Mouse (Mus musculus) 3T3-L1 (cell line): ENCODE results near the gene H2-DMb1.

ENCODE experiments used
- DNase-seq: peaks from one replicate; pipeline ENCODE4 v3.0.0-alpha.2; 2015; ENCODE audit warnings: low read depth, low spot score

H2-DMb1 gene

DNA sequence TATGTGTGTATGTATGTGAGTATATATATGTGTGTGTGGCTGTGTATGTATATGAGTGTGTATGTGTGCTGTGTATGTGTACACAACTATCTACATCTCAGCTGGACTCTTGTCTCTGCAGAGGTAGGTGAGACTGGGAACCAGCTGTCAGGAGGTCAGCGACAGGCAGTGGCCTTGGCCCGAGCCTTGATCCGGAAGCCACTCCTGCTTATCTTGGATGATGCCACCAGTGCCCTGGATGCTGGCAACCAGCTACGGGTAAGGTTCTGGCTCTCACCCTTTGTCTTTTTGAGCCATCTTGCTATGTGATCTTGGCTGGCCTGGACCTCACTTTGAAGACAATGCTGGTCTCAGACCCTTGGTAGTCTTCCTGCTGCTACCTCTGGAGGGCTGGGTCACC, 41.9 kb downstream of the H2-DMb1 start:
- no peak for DNase-seq

DNA sequence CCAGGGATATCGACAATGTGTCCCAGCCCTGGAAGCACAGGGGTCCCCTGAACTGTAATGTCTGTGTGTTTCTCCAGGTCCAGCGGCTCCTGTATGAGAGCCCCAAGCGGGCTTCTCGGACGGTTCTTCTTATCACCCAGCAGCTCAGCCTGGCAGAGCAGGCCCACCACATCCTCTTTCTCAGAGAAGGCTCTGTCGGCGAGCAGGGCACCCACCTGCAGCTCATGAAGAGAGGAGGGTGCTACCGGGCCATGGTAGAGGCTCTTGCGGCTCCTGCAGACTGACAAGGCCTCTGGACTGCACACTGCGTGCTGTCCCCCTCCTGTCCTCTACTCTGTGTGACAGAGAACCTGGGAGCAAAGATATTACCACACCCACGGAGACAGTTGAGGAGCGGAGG, 43.6 kb downstream of the H2-DMb1 start:
- no peak for DNase-seq

DNA sequence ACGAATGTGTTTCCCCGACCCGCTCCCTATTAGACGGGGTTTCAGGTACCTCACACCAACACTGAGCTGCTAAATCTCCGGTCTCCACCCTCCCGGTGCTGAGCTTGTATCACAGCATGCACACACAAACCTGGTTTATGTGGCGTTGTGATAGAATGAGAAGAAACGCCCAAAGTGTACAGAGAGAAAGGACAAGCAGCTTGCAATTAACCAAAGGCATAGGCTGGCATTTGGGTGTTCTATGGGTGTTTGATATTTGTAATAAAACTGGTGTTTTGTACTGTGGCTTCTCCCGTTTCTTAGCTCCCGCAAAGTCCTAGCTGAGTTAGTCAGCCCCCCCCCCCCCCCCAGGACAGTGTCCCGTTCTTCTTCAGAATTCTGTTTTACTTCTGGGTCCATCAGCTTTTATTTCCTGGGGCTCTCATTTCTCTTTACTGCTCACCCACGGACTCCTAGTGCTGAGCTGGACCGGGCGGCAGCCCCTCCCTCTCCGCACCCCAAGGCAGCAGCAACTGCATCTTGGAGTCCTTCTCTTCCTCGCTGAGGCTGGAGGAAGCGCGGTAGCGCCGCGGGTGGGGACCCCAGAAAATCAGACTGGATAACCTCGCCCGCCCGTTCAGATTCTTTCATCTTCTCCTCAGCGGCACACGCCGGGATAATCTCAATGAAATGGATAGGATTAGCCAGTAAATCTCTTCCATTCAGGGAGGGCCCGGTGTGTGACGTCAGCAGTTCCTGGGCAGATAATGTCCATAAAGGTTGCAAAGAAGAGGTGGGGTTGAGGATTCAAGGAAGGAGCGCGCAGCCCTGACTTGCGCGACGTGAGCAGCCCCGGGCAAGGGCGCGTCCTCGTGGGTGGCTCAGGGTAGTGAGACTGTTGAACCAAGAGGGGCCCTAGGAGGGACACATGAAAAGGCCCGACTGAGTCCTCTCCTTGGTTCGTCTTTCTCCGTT, 44.3 kb downstream of the H2-DMb1 start, which contains the start of gene Psmb8:
Psmb8 (plus strand) TSS at position 781 of the 954 bp plus-strand sequence.
- peak; percentile 73 for DNase-seq

DNA sequence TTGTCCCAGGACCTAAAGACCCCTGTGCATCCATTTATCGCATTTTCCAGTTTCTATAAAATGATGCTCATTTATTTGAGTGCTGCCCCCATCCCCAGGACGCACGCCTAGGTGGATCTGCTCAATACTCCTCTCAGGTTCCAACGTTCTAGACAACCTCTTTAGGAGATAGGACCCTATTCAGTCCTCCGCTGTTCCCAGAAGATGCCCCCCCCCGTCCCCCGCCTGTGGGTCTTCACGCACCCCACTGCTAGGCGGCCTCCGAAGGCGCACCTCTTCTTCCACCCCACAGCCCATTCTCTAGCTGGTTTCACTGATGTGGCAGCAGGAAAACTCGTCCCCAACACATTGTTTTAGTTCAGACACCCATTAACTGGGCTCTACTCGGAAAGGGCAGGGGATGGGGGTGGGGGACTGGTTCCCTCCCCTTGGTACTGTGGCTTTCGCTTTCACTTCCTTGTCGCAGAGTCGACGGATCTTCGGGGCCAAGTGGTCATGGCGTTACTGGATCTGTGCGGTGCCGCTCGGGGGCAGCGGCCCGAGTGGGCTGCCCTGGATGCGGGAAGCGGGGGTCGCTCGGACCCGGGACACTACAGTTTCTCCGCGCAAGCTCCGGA, 45.1 kb downstream of the H2-DMb1 start:
- no peak for DNase-seq

DNA sequence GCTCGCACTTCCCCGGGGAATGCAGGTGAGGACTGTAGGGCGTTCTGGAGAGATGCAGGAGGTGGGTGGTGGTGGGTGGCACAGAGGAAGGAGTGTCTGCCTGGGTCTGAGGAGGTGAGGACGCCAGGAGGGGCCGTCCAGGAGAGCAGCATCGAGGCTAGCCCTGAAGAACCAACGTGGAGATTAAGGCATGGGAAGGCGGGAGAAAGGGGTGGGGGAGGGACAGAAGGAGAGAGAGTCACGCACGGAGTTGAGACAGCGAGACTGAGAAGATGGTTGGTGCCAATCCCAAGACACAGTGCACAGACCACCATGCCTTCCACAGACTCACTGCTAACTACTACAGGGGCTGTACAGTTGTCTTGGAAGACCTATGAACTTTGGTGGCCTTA, 45.6 kb downstream of the H2-DMb1 start:
- no peak for DNase-seq

DNA sequence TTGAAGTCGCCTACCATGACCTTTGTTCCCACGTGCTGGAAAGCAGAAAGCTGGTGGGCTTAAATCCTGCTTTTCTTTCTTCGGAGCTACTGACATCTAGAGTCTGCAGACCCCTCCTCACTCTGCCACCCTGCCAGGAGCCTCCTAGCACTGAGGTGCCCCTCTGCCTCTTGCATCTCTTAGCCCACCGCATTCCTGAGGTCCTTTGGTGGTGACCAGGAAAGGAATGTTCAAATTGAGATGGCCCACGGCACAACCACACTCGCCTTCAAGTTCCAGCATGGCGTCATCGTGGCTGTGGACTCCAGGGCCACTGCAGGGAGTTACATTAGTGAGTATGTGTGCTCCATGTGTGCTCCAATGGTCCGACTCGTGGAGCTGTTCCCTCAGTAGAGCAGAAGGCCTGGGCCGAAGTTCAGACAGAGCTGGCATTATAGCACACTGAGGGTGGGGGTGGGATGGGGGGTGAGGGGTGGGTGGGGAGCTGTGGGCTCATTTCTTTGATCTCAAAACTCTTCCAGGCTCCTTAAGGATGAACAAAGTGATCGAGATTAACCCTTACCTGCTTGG, 46.3 kb downstream of the H2-DMb1 start:
- DNase-seq, result no peak

DNA sequence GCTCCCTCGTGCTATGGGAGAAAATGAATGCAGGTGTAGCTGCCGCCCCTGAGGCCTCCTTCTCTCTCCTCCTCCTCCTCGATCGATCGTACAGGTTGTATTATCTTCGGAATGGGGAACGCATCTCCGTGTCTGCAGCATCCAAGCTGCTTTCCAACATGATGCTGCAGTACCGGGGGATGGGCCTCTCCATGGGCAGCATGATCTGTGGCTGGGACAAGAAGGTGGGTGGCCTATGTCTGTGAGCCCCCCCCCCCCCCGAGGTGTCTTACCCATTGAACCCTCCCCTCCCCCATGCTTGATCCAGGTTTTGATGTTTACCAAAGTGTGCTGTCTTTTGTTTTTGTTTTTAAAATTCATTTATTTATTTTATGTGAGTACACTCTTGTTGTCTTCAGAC, 47.2 kb downstream of the H2-DMb1 start:
- no peak for DNase-seq

DNA sequence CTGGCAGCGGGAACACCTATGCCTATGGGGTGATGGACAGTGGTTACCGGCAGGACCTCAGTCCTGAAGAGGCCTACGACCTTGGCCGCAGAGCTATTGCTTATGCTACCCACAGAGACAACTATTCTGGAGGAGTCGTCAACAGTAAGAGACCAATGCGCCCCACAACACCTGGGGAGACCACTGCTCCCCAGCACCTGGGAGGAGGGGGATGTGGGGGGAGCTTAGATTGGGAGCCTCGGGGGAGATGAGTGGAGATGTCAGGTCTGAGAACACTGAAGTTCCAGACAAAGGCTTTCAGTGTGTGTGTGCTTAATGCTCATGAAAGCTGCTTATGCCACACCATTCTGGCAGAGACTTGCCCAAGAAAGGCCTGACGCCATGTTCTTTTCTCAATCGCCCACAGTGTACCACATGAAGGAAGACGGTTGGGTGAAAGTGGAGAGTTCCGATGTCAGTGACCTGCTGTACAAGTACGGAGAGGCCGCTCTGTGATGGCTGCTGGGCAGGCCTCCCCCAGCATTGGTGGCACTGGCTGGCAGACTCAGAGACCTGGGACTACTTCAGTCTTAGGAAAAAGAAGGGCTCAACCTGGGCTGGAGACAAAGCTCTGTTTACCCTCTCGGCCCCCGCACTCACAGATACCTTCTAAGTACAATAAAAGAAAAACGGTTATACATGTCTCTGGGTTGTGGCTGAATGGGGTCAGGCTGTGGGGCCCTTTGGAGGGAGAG, 48.1 kb downstream of the H2-DMb1 start:
- no peak for DNase-seq

DNA sequence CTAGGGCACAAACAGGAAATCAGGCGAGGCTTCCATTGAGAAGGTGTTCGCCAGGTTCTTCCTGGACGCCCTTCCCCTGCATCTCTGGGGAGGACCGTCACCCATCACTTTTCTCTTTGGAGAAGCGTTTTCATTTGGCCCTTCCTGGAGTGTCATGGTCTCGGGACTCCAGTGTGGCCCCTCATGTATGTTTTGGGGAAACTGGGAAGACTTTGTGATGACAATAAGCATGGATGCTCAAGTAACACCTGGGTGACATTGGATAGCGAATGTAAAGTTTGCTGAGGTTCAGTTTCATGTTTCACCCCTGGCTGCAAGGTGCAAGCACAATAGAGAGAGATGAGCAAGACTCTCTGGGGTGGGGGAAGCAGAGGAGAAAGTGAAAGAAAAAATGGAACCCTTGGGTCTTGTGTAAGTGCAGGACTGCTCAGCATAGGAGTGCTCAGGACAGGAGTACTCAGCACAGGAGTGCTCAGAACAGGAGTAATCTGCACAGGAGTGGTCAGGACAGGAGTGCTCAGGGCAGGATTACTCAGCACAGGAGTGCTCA, 48.7 kb downstream of the H2-DMb1 start:
- DNase-seq, result no peak

DNA sequence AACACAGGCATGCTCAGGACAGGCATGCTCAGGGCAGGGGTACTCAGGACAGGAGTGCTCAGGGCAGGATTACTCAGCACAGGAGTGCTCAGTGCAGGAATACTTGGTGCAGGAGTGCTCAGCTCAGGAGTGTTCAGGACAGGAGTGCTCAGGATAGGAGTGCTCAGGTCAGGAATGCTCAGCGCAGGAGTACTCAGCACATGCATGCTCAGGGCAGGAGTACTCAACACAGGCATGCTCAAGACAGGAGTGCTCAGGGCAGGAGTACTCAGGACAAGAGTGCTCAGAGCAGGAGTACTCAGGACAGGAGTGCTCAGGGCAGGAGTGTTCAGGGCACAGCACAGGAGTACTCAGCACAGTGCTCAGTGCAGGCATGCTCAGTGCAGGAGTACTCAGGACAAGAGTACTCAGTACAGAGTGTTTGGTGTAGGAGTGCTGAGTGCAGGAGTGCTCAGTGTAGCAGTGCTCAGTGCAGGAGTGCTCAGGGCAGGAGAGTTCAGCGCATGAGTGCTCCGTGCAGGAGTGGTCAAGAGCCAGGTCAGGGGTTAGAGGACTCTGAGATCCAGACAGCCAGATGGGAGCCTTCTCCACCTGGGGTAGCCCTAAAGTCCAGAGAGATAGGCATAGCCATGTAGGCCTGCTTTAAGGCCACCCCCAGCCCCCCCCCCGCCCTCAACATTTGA, 50.0 kb downstream of the H2-DMb1 start:
- no peak for DNase-seq

DNA sequence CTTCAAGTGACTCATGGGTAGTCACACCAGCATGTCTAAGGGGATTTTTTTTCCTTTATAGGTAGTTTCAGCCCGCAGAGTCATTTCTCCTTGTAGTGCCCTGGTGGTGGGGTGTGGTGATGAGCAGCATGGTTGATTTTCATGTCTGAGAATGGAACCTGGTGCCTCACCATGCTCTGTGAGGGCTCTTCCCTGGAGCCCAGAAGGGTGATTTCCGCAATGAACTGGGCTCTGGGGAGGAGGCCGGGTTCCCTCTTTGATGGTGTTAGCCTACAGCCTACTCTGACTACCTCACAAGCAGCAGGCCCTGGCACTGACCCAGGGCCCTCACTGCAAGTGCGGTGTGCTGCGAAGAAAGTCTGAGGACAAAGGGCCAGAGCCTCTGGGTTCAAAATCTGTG, 50.6 kb downstream of the H2-DMb1 start, which contains the start of gene Tap2:
Tap2 (plus strand) TSS at position 84 of the 400 bp plus-strand sequence.
- peak; percentile 34 for DNase-seq

DNA sequence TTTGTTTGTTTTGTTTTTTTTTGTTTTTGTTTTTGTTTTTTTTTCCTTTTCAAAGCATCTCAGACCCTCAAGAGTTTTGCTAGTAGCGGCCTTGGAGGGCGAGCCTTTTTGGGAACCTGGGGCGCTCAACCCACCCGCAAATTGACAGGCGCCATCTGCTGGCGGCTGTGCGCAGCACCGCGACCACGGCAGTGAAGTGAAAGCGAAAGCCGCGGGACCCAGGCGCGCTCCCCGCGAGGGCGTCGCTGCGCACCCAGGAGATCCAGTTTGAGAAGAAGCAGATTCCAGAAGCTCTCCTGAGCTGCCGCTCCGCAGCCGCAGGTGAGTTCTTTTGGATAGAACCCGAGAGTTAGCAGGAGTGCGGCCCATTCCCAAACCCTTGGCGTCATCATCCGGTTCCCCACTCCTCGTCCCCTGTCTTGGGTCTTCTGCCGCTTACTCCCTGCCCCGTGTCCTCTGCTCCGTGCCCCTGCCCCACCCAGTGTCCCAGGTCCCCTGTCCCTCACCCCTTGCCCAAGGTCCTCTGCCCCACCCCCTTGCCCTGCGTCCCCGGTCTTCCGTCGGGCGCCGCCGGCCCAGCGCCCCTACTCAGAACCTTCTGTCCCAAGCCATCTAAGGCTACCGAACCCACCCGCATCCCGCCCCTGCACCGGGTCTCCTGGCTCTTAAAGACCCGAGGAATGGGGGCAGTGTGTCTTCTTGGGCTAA, 51.6 kb downstream of the H2-DMb1 start:
- DNase-seq, result peak; percentile 77

DNA sequence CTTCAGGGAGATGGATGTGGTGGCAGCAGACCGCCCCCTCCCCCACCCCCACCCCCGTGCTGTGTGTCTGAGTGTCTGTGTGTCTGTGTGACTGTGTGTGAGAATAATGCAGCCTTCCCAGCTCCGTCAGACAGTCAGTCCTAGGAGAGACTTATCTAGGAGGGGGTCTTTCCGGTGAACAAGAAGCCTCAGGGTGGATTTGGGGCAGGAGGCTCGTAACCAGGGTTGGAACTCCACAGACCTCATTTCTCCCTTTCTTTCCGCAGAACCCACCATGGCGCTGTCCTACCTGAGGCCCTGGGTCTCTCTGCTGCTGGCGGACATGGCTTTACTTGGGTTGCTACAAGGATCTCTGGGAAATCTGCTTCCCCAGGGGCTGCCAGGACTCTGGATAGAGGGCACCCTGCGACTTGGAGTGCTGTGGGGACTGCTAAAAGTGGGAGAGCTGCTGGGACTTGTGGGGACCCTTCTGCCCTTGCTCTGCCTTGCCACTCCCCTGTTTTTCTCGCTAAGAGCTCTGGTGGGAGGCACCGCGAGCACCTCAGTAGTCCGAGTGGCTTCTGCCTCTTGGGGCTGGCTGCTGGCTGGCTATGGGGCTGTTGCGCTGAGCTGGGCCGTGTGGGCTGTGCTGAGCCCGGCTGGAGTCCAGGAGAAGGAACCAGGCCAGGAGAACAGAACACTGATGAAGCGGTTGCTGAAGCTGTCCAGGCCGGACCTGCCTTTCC, 52.3 kb downstream of the H2-DMb1 start:
- DNase-seq, result peak; percentile 24

DNA sequence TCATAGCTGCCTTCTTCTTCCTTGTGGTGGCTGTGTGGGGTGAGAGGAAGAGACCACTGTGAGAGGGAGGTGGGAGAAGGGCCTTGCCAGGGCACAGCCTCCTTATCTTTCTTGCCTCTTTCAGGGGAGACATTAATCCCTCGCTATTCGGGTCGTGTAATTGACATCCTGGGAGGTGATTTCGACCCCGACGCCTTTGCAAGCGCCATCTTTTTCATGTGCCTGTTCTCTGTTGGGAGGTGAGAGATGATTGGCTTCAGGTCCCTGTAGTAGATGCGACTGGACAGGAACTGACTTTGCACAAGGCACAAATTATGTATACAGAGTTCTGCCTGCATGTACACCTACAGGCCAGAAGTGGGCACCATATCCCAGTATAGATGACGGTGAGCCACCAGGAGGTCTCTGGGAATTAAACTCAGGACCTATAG, 52.9 kb downstream of the H2-DMb1 start:
- DNase-seq, result peak; percentile 73

DNA sequence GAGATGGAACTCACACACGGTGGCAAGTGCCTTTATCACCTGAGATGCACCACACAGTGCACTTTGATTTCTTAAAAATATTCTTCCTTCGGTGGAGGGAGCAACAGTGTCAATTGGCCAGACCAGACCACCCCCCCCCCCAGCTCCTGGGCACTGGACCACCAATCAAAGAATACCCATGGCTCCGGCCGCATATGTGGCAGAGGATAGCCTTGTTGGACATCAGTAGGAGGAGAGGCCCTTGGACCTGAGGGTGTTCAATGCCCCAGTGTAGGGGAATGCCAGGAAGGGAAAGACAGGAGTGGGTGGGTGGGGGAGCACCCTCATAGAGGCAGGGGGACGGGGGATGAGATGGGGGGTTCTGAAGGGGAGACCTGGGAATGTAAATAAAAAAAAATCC, 53.9 kb downstream of the H2-DMb1 start:
- no peak for DNase-seq

DNA sequence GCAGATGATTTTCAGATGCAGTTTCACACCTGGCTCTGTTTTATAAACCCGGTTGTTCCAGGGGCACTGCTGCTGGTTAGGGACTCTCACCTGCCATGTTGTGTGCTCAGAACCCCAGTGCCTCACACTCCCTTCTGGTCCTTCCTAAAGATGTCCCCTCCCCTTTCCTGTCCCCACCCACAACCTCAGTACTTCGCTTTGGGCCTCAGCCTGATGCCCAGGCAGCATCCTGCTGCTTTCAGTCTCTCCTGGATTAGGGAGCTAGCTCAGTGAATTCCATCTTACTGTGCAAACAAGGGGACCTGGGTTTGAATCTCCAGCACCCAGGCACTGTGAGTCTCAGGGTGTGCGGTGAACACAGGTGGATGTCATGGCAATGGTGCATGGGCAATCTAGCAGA, 54.6 kb downstream of the H2-DMb1 start:
- no peak for DNase-seq

DNA sequence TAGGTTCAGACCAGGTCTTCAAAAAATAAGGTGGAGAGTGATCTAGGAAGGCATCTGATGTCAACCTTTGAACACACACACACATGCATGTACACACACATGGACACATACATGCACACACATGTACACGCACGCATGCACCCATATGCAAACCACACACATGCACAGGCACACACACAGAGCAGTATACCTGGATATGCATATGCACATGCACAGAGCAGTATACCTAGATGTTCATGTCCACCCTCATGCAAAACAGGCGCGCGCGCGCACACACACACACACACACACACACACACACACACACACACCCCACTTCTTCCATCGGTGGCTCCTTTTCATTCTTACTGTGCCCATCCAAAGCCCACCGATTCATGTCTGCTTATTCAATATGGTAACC, 55.0 kb downstream of the H2-DMb1 start:
- DNase-seq, result no peak

DNA sequence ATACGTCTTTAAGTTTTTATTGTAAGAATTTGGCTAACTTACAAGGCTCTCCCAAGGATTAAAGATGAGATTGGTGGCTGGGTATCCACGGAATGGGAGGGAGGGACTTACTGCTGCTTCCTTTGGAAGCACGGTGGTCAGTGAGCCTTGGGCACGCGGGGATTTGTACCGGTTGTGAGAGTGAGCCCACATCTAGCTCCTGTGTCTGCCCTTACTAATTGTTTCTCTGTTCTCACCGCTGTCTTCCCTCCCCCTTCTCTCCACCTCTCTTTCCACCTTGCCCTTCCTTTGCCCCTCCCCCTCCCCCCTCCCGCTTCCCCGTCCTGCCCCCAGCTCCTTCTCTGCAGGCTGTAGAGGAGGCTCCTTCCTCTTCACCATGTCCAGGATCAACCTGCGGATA, 55.5 kb downstream of the H2-DMb1 start:
- DNase-seq, result no peak

DNA sequence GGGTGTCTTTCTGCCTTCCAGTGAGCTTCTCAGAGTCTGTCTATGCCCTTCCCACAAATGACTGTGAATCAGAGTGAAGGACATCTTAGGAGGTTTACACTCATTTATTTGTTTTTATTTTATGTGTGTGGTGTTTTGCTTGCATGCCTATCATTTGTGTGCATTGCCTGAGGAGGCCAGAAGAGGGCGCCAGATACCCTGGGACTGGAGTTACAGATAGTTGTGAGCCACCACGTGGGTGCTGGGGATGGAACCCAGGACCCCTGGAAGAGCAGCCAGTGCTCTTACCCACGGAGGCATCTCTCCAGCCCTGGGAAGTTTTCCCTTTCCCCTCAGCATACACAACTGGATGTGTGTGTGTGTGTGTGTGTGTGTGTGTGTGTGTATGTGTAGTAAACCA, 56.8 kb downstream of the H2-DMb1 start:
- peak; percentile 14 for DNase-seq
